Mouse (Mus musculus): Measurements from ENCODE around the gene Pcdh15. TPM values are rescaled to one million over a fixed set of nuclear protein-coding genes. Genes with fewer than 3 reads are reported as not detected.

The Pcdh15 gene
- total RNA-seq, 2 experiments from 2014 or later = 0.37 to 0.39 TPM

GRCm38 (mm10) chr10:74269637-74270269, 1170.6 kb downstream of the Pcdh15 start:
- no peak for DNase-seq (ENCODE audit: low spot score in 2 of 2)

- no peak for DNase-seq (ENCODE audit: low spot score in 2 of 2)
Measured at GRCm38 (mm10) chr10:74270894-74271293, 1171.8 kb downstream of the Pcdh15 start.

- no peak for DNase-seq (ENCODE audit: low spot score in 2 of 2)
Measured at GRCm38 (mm10) chr10:74304120-74304519, 1205.0 kb downstream of the Pcdh15 start.

- DNase-seq (ENCODE audit: low spot score in 2 of 2) = no peak
Measured at GRCm38 (mm10) chr10:74305439-74306158, 1206.5 kb downstream of the Pcdh15 start.

GRCm38 (mm10) chr10:74307035-74307434, 1207.9 kb downstream of the Pcdh15 start:
- DNase-seq (ENCODE audit: low spot score in 2 of 2) = no peak

- no peak for DNase-seq (ENCODE audit: low spot score in 2 of 2)
Measured at GRCm38 (mm10) chr10:74316091-74316490, 1216.9 kb downstream of the Pcdh15 start.

GRCm38 (mm10) chr10:74335412-74335811, 1236.3 kb downstream of the Pcdh15 start:
- DNase-seq (ENCODE audit: low spot score in 2 of 2) = no peak

- DNase-seq (ENCODE audit: low spot score in 2 of 2) = no peak
Measured at GRCm38 (mm10) chr10:74339247-74340160, 1240.4 kb downstream of the Pcdh15 start.

GRCm38 (mm10) chr10:74359526-74359925, 1260.4 kb downstream of the Pcdh15 start:
- DNase-seq (ENCODE audit: low spot score in 2 of 2) = no peak

GRCm38 (mm10) chr10:74378697-74379096, 1279.6 kb downstream of the Pcdh15 start:
- no peak for DNase-seq (ENCODE audit: low spot score in 2 of 2)

- DNase-seq (ENCODE audit: low spot score in 2 of 2) = no peak
Measured at GRCm38 (mm10) chr10:74379276-74380134, 1280.4 kb downstream of the Pcdh15 start.

GRCm38 (mm10) chr10:74387538-74388499, 1288.7 kb downstream of the Pcdh15 start:
- no peak for DNase-seq (ENCODE audit: low spot score in 2 of 2)

GRCm38 (mm10) chr10:74403111-74403510, 1304.0 kb downstream of the Pcdh15 start:
- DNase-seq (ENCODE audit: low spot score in 2 of 2) = no peak

GRCm38 (mm10) chr10:74414021-74414420, 1314.9 kb downstream of the Pcdh15 start:
- DNase-seq (ENCODE audit: low spot score in 2 of 2) = no peak

- DNase-seq (ENCODE audit: low spot score in 2 of 2) = no peak
Measured at GRCm38 (mm10) chr10:74414945-74415344, 1315.8 kb downstream of the Pcdh15 start.

GRCm38 (mm10) chr10:74415359-74415758, 1316.2 kb downstream of the Pcdh15 start:
- DNase-seq (ENCODE audit: low spot score in 2 of 2) = no peak

GRCm38 (mm10) chr10:74415949-74416348, 1316.8 kb downstream of the Pcdh15 start:
- DNase-seq (ENCODE audit: low spot score in 2 of 2) = no peak

GRCm38 (mm10) chr10:74450069-74450468, 1350.9 kb downstream of the Pcdh15 start:
- no peak for DNase-seq (ENCODE audit: low spot score in 2 of 2)

- DNase-seq (ENCODE audit: low spot score in 2 of 2) = no peak
Measured at GRCm38 (mm10) chr10:74463972-74464371, 1364.8 kb downstream of the Pcdh15 start.

GRCm38 (mm10) chr10:74480779-74481178, 1381.6 kb downstream of the Pcdh15 start:
- no peak for DNase-seq (ENCODE audit: low spot score in 2 of 2)
